Mouse (Mus musculus): ENCODE results near the gene Wdr66. TPM values are rescaled to one million over a fixed set of nuclear protein-coding genes. Genes with fewer than 3 reads are reported as not detected.

Wdr66 gene
- polyA plus RNA-seq, 2 experiments = 0.11 TPM; not detected in 1

DNA sequence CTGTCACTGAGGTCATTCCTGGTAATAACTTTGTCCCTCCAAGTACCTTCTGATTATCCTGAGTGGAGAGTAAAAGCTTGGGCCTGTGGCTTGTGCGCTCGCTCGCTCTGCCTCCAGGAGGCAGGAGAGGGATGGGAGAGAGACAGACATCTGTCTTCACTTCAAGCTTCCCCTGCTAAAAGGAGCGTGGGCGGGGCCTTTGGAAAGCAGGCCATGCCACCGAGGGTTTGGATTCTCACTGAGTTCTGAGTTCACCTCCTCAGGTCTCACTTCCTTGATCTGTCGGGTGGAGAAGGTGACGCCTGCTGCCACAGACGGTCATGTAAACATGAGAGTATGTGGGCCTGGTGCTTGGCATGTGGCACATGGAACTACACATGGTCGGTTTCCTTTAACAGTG, 98.5 kb downstream of the Wdr66 start:
- no peaks in the 10 kb centered on the region for H3K27me3 ChIP-seq (ENCODE audit: control insufficient read depth, insufficient read depth, low read length)
- TF ChIP-seq CTCF (IDR thresholded peaks at IDR 0.05; ENCODE audit: low read depth) (peak; percentile 48), EP300 (IDR thresholded peaks at IDR 0.05; ENCODE audit: low read depth) (no peak)
- H3K9ac ChIP-seq (replicated peaks) = no peak overlapping the region
- ATAC-seq (ENCODE audit: insufficient read depth) (no peak), DNase-seq (ENCODE audit: low read depth in 3 of 3, low spot score in 3 of 3) (peak in 1 of 3 experiments; percentile 16)
- H3K9me3 ChIP-seq (ENCODE audit: control insufficient read depth, low read length) = no peaks in the 10 kb centered on the region
- peaks cover 3% of the 10 kb centered on the region; the same call in 1 of the 2 replicates for H3K36me3 ChIP-seq (replicated peaks; ENCODE audit: control insufficient read depth, insufficient read depth, low read depth)
- peaks cover 4 to 7% of the 10 kb centered on the region in 2 experiments; a peak in 2 of 4 replicates for H3K4me1 ChIP-seq (replicated peaks; ENCODE audit: control insufficient read depth in 2 of 2, insufficient read depth in 2 of 2, low read length in 1 of 2)
- no peak overlapping the region for H3K4me2 ChIP-seq (ENCODE audit: low read depth)
- no peak overlapping the region for H3K27ac ChIP-seq
- H3K4me3 ChIP-seq (ENCODE audit: insufficient read depth in 1 of 2, low read depth in 2 of 2, low read length in 2 of 2) = no peak overlapping the region
- 45% methylated on average over 10 of the region's 10 CpGs for WGBS (ENCODE audit: insufficient replicate concordance)

DNA sequence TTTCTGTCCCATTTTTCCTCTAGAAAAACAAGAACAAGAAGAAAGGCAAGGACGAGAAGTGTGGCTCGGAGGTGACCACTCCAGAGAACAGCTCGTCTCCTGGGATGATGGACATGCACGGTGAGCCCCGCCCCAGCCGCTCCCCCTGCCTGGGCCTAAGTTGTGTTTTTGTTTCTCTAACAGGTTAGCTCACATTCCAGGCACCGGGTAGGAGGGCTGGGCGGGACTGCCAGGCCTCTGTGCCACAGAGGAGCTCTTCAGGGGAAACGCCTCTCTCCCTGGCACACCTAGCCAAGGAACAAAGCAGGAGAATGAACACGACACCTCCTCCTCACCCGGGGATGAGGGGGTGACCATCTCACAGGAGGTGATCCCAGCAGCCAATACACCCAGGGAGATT, 104.0 kb downstream of the Wdr66 start:
- Histone ChIP-seq H3K9me3 (ENCODE audit: control insufficient read depth, low read length) (no peaks in the 10 kb centered on the region), H3K4me3 (ENCODE audit: insufficient read depth in 1 of 2, low read depth in 2 of 2, low read length in 2 of 2) (no peak overlapping the region), H3K4me2 (ENCODE audit: low read depth) (no peak overlapping the region), H3K9ac (replicated peaks) (no peak overlapping the region), H3K36me3 (replicated peaks; ENCODE audit: control insufficient read depth, insufficient read depth, low read depth) (peaks cover 18% of the 10 kb centered on the region), H3K27me3 (ENCODE audit: control insufficient read depth, insufficient read depth, low read length) (no peaks in the 10 kb centered on the region), H3K27ac (no peak overlapping the region), H3K4me1 (replicated peaks; ENCODE audit: control insufficient read depth in 2 of 2, insufficient read depth in 2 of 2, low read length in 1 of 2) (no peaks in the 10 kb centered on the region)
- WGBS (ENCODE audit: insufficient replicate concordance) = 75% methylated on average over 11 of the region's 11 CpGs
- ATAC-seq (ENCODE audit: insufficient read depth) (no peak), DNase-seq (ENCODE audit: low read depth in 3 of 3, low spot score in 3 of 3) (no peak)
- TF ChIP-seq EP300 (IDR thresholded peaks at IDR 0.05; ENCODE audit: low read depth) (no peak), CTCF (IDR thresholded peaks at IDR 0.05; ENCODE audit: low read depth) (no peak)

DNA sequence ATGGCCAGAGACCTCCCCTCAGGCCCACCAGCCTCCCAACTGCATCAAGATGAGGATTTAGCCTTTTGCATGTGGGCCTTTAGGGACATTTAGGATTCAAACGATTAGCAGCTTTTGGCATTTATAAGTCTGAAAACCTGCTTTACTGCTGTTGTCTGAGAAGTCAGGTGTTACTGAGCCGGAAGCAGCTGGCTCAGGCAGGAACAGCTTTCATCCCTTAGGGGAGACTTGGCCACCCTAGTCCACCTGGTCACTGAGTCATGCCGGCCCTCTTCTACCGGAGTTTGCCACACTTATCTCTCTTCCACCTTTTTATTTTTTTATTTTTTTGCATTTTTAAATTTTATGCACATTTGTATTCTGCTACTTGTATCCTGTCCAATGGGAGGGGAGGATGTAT, 105.4 kb downstream of the Wdr66 start:
- DNase-seq (ENCODE audit: low read depth in 3 of 3, low spot score in 3 of 3) (no peak), ATAC-seq (ENCODE audit: insufficient read depth) (no peak)
- no peak overlapping the region for H3K4me2 ChIP-seq (ENCODE audit: low read depth)
- TF ChIP-seq CTCF (IDR thresholded peaks at IDR 0.05; ENCODE audit: low read depth) (no peak), EP300 (IDR thresholded peaks at IDR 0.05; ENCODE audit: low read depth) (no peak)
- no peak overlapping the region for H3K27ac ChIP-seq
- 77% methylated on average over 4 of the region's 4 CpGs for WGBS (ENCODE audit: insufficient replicate concordance)
- no peaks in the 10 kb centered on the region for H3K4me1 ChIP-seq (replicated peaks; ENCODE audit: control insufficient read depth in 2 of 2, insufficient read depth in 2 of 2, low read length in 1 of 2)
- H3K9ac ChIP-seq (replicated peaks) = no peak overlapping the region
- H3K9me3 ChIP-seq (ENCODE audit: control insufficient read depth, low read length) = no peaks in the 10 kb centered on the region
- H3K27me3 ChIP-seq (ENCODE audit: control insufficient read depth, insufficient read depth, low read length) = no peaks in the 10 kb centered on the region
- H3K36me3 ChIP-seq (replicated peaks; ENCODE audit: control insufficient read depth, insufficient read depth, low read depth) = peaks cover 18% of the 10 kb centered on the region
- no peak overlapping the region for H3K4me3 ChIP-seq (ENCODE audit: insufficient read depth in 1 of 2, low read depth in 2 of 2, low read length in 2 of 2)

DNA sequence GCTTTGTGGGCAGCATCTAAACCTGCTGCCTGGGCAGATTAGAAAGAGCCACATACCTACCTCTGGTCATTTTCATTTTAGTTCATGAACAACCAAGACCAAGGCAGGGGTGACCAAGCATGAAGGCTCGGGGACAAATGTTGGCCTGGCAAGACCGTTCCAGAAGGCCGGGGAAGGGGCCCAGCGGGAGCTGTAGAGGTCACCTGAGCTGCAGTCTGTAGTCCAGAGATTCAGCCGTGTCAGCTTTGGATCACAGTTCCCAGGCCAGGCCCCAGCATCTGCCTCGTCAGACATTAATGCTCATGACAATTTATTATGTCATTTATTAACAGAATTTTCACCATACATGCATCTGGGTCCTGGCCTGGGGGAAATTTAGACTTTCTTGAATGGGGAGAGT, 107.5 kb downstream of the Wdr66 start:
- H3K27me3 ChIP-seq (ENCODE audit: control insufficient read depth, insufficient read depth, low read length) = no peaks in the 10 kb centered on the region
- H3K36me3 ChIP-seq (replicated peaks; ENCODE audit: control insufficient read depth, insufficient read depth, low read depth) = peaks cover 15% of the 10 kb centered on the region
- DNase-seq (ENCODE audit: low read depth in 3 of 3, low spot score in 3 of 3) (no peak), ATAC-seq (ENCODE audit: insufficient read depth) (no peak)
- no peak overlapping the region for H3K27ac ChIP-seq
- no peak for TF ChIP-seq EP300 (IDR thresholded peaks at IDR 0.05; ENCODE audit: low read depth)
- TF ChIP-seq CTCF (IDR thresholded peaks at IDR 0.05; ENCODE audit: low read depth) = no peak
- H3K4me2 ChIP-seq (ENCODE audit: low read depth) = no peak overlapping the region
- H3K4me3 ChIP-seq (ENCODE audit: insufficient read depth in 1 of 2, low read depth in 2 of 2, low read length in 2 of 2) = no peak overlapping the region
- H3K9ac ChIP-seq (replicated peaks) = no peak overlapping the region
- H3K9me3 ChIP-seq (ENCODE audit: control insufficient read depth, low read length) = no peaks in the 10 kb centered on the region
- 86% methylated on average over 6 of the region's 6 CpGs for WGBS (ENCODE audit: insufficient replicate concordance)
- no peaks in the 10 kb centered on the region for H3K4me1 ChIP-seq (replicated peaks; ENCODE audit: control insufficient read depth in 2 of 2, insufficient read depth in 2 of 2, low read length in 1 of 2)

DNA sequence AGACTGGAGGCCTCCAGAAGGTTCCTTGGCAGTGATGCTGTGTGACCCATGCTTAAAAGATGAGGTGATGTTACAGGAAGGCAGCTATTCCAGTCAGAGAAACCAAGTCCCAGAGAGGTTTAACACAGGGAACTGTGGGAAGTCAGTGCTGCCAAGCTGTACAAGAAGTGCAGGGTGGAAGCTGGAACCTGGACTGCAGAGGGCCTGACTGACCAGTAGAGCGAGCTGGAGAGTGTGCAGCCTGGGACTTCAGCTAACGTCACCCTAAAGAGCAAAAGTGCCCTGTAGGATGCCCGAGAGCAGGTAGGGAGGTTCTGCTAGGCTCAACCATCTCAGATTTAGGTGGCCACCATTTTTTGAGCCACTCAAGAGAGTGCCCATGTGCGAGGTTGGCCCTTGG, 111.0 kb downstream of the Wdr66 start:
- ATAC-seq (ENCODE audit: insufficient read depth) = no peak
- 69% methylated on average over 4 of the region's 4 CpGs for WGBS (ENCODE audit: insufficient replicate concordance)
- peaks cover 4% of the 10 kb centered on the region for H3K36me3 ChIP-seq (replicated peaks; ENCODE audit: control insufficient read depth, insufficient read depth, low read depth)
- DNase-seq (ENCODE audit: low read depth in 3 of 3, low spot score in 3 of 3) = no peak
- H3K9me3 ChIP-seq (ENCODE audit: control insufficient read depth, low read length) = no peaks in the 10 kb centered on the region
- TF ChIP-seq CTCF (IDR thresholded peaks at IDR 0.05; ENCODE audit: low read depth) (0 out of 2 replicates have a peak, but pooled peaks have one; percentile 1), EP300 (IDR thresholded peaks at IDR 0.05; ENCODE audit: low read depth) (no peak)
- no peak overlapping the region for H3K27ac ChIP-seq
- no peaks in the 10 kb centered on the region for H3K27me3 ChIP-seq (ENCODE audit: control insufficient read depth, insufficient read depth, low read length)
- H3K4me1 ChIP-seq (replicated peaks; ENCODE audit: control insufficient read depth in 2 of 2, insufficient read depth in 2 of 2, low read length in 1 of 2) = no peaks in the 10 kb centered on the region
- H3K9ac ChIP-seq (replicated peaks) = no peak overlapping the region
- H3K4me2 ChIP-seq (ENCODE audit: low read depth) = no peak overlapping the region
- no peak overlapping the region for H3K4me3 ChIP-seq (ENCODE audit: insufficient read depth in 1 of 2, low read depth in 2 of 2, low read length in 2 of 2)
